Mouse (Mus musculus) small intestine, adult 2 months (tissue): ENCODE measurements around the gene Axin2. TPM values are rescaled to one million over a fixed set of nuclear protein-coding genes. Genes with fewer than 3 reads are reported as not detected.
"Not testable (repeated sequence)": the region's sequence is repeated elsewhere in the genome, so short reads cannot be mapped to it uniquely, and the experiment has no call there.

ENCODE experiments used
- H3K27ac ChIP-seq: fragments of 200-500 bp; 2 replicates; pipeline ENCODE4 v1.5.1; 2012; ENCODE audit warnings: low read depth, low read length, control low read depth, inconsistent platforms; ENCODE audit not compliant: insufficient read depth
- H3K27me3 ChIP-seq: fragments of 200-500 bp; 2 replicates; pipeline ENCODE4 v1.6.1; 2012; ENCODE audit warnings: mild to moderate bottlenecking, moderate library complexity, low read length, inconsistent platforms; ENCODE audit not compliant: control insufficient read depth, insufficient read depth
- H3K36me3 ChIP-seq: fragments of 200-500 bp; 2 replicates; pipeline ENCODE4 v1.6.1; 2012; ENCODE audit warnings: mild to moderate bottlenecking, low read length, control low read depth, inconsistent platforms; ENCODE audit not compliant: control insufficient read depth, insufficient read depth
- H3K4me1 ChIP-seq: fragments of 200-500 bp; 2 replicates; pipeline ENCODE4 v1.6.1; 2012; ENCODE audit warnings: low read length, inconsistent platforms, mixed read lengths; ENCODE audit not compliant: control insufficient read depth, insufficient read depth, insufficient read length
- H3K4me3 ChIP-seq: fragments of 200-500 bp; 2 replicates; pipeline ENCODE4 v1.5.1; 2012; ENCODE audit warnings: low read depth, mild to moderate bottlenecking, control low read depth, inconsistent platforms, low read length, moderate library complexity
- CTCF ChIP-seq: fragments of 200-500 bp; IDR thresholded peaks from 2 replicates; pipeline ENCODE4 v1.5.1; 2012; ENCODE audit warnings: low read depth, mild to moderate bottlenecking, control low read depth, inconsistent platforms, low read length, moderate library complexity, mixed read lengths; ENCODE audit not compliant: insufficient replicate concordance, insufficient read length; ENCODE audit errors: extremely low read depth
- POLR2A ChIP-seq: fragments of 200-500 bp; IDR thresholded peaks from 2 replicates; pipeline ENCODE4 v1.6.1; 2012; ENCODE audit warnings: low read depth, mild to moderate bottlenecking, control low read depth, inconsistent platforms, low read length, moderate library complexity
- WGBS: fragments of 180-500 bp; shearing (Covaris S2); methylation state at CpG from one replicate; pipeline ENCODE4 v1.1.7; 2018; 5-methylcytosine and 5-hydroxymethylcytosine counted together
- polyA plus RNA-seq: library from polyadenylated mRNA; depleted of rRNA; stranded (reverse); fragments of >200 nt; gene quantifications from 2 replicates; pipeline ENCODE4 v1.2.3, GENCODE M21; 2012; rRNA removed

Axin2 gene
- 12.0 and 48.5 TPM in 2 replicates for polyA plus RNA-seq

DNA sequence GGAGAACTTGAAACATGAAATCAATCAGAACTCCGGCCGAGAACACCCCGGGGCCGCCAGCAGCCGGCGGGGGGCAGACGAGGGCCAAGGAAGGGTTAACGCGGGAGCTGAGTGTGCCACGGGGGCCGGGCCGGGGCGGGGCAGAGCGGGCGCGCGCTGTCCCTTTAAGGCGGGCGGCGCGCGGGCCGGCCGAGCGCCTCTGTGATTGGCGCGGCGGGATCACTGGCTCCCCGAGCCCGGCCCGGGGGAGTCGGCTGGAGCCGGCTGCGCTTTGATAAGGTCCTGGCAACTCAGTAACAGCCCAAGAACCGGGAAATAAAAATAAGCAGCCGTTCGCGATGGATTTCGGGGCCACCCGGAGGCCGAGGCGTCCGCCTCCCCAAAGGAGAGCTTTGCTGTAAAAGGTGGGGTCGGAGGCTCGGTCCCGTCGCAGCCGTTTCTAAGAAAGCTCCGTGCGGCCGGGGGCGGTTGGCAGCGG is at the start of gene Axin2:
Axin2 (plus strand) TSS at position 192 of the 478 bp plus-strand sequence.
- Histone ChIP-seq H3K36me3 (peaks cover 8% of the 10 kb centered on the region; the same call in 1 of the 2 replicates), H3K4me1 (peaks cover 5% of the 10 kb centered on the region; the same call in 1 of the 2 replicates), H3K4me3 (peak within 1 kb of the TSS; percentile 76), H3K27ac (peak within 1 kb of the TSS; percentile 82), H3K27me3 (no peaks in the 10 kb centered on the region)
- under 1% methylated on average over 51 of the region's 53 CpGs for WGBS
- no peak for TF ChIP-seq CTCF

DNA sequence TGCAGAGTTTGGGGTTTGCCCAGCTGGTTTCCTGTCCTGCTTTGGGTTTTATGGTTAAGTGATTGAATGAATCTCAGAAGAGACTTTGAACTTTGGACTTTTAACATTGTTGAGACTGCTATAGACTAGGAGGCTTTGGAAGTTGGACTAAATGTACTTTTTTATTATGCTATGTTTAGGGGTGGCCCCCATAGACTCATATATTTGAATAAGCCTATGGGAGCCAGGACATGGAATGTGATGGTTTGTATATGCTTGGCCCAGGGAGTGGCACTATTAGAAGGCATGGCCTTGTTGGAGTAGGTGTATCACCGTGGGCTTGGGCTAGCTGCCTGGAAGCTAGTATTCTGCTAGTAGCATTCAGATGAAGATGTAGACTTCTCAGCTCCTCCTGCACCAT is 48.9 kb upstream of the Axin2 start:
- H3K27ac ChIP-seq, H3K27me3 ChIP-seq, H3K36me3 ChIP-seq, H3K4me3 ChIP-seq, H3K4me1 ChIP-seq: not testable (repeated sequence)
- 44% methylated on average over 1 of the region's 1 CpGs for WGBS

DNA sequence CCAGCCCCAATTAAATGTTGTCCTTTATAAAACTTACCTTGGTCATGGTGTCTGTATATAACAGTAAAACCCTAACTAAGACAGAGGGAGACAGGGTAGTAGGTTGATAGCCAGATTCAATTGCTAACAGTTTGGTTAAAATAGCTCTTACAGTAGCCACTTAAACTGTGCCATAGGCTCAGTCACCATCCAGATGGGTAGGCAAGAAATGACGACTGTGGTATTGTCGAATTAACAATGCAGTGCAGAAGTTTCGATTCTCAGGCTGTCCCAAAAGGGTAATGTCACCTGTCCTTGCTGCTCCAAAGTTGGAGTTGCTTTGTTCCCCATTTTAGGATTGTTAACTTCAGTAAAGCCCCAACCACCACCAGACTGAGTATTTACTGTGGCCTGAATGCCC is 48.4 kb upstream of the Axin2 start:
- Histone ChIP-seq H3K27ac (no peak overlapping the region), H3K27me3 (no peaks in the 10 kb centered on the region), H3K4me3 (no peak overlapping the region), H3K36me3 (no peaks in the 10 kb centered on the region), H3K4me1 (peaks cover 9% of the 10 kb centered on the region; the same call in 1 of the 2 replicates)
- WGBS: 90% methylated on average over 3 of the region's 3 CpGs
- no peak for TF ChIP-seq POLR2A
- no peak for TF ChIP-seq CTCF

DNA sequence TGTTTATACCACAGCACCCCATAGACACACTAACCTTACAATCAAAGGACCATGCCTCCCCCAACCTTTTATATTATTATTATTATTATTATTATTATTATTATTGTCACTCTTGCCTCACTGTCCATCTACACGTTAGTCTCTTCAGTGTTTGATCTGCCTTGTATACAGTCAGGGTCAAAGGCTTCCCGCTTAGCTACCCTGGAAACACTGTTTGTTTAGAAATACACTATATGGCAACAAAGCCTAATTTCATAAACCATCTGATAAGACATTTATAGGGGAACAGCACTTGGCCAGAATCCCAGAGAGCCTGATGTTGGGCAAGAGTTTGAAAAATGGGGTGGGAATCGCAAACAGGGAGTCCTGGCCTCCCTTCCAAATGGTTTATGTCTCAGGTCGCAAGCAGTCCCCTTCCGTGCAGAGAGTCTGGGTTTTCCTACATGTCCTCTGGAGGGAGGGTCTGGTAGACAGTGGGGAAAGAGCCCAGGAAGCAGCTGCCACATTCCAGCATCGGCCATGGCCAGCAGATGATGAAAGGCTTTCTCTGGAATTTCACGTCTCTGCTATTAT is 43.4 kb upstream of the Axin2 start:
- Histone ChIP-seq H3K4me3 (no peak overlapping the region), H3K27me3 (no peaks in the 10 kb centered on the region), H3K27ac (no peak overlapping the region), H3K36me3 (no peaks in the 10 kb centered on the region), H3K4me1 (peaks cover 12% of the 10 kb centered on the region; the same call in 1 of the 2 replicates)
- WGBS: 19% methylated on average over 7 of the region's 7 CpGs
- TF ChIP-seq CTCF (no peak), POLR2A (no peak)

DNA sequence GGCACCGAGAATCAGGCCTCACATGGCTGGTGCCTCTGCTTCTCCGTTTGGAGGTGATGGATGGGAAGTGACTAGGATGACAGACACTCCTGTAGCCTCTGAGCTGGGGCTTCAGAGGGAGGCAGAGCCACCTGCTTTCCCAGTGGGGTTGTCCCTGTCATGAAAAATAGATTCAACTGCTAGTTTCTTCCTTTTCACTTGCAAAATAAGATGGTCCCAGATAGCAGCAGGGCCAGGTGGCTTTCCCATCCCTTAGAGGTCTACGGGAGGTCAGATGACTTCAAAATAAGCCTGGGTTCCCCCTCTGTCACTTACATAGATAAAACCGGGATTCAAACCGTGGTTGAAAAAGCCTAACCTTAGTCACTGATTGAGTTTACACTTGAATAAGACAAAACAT is 42.6 kb upstream of the Axin2 start:
- Histone ChIP-seq H3K27ac (no peak overlapping the region), H3K36me3 (no peaks in the 10 kb centered on the region), H3K4me3 (no peak overlapping the region), H3K4me1 (peaks cover 12% of the 10 kb centered on the region; the same call in 1 of the 2 replicates), H3K27me3 (no peaks in the 10 kb centered on the region)
- WGBS: 84% methylated on average over 5 of the region's 5 CpGs
- TF ChIP-seq POLR2A: no peak
- no peak for TF ChIP-seq CTCF

DNA sequence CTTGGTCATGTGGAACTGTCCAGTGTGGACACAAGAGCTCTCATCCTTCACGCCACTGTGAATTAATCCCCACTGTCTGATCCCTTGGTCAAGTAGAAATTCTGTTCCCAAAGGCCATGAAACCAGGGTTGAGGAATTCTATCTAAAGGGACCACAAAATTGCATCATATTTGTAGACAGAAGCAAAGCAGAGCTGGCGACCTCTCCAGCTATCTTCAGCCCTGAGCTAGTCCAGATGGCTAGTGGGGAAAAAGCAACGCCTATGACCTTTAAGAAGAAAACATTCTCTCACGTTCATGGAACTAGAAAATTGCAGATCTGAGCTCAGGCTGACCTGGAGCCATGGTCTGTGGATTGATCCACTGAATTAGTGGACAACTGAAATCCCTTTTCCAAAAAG is 39.6 kb upstream of the Axin2 start:
- TF ChIP-seq CTCF (no peak), POLR2A (no peak)
- 83% methylated on average over 4 of the region's 4 CpGs for WGBS
- no peak overlapping the region for H3K4me3 ChIP-seq

DNA sequence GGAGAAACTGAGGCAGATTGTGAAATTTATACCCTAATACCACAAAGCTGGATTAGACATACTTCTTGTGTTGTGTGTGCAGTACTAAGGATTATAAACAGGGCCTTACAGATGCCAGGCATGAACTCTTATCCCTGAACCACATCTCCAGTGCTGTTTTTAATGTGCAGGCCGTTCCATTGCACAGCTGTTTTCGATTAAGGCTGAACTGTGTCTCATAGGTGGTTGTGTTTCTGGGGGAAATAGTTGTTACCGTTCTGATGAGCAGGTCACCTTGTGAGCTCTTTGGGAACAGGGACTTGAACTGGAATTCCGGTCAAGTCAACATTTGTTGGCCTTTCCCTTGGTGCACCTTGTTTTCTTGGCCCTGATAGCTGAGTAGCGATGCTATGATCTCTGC is 38.5 kb upstream of the Axin2 start:
- no peak overlapping the region for H3K27ac ChIP-seq
- H3K4me1 ChIP-seq: peaks cover 4% of the 10 kb centered on the region; the same call in 1 of the 2 replicates
- H3K36me3 ChIP-seq: no peaks in the 10 kb centered on the region
- H3K4me3 ChIP-seq: no peak overlapping the region
- no peaks in the 10 kb centered on the region for H3K27me3 ChIP-seq
- TF ChIP-seq POLR2A (no peak), CTCF (no peak)
- 92% methylated on average over 5 of the region's 5 CpGs for WGBS

More for the DNA sequence above, 39.6 kb upstream of the Axin2 start:
- H3K27ac ChIP-seq: no peak overlapping the region
- no peaks in the 10 kb centered on the region for H3K27me3 ChIP-seq
- no peaks in the 10 kb centered on the region for H3K36me3 ChIP-seq
- peaks cover 4% of the 10 kb centered on the region; the same call in 1 of the 2 replicates for H3K4me1 ChIP-seq

DNA sequence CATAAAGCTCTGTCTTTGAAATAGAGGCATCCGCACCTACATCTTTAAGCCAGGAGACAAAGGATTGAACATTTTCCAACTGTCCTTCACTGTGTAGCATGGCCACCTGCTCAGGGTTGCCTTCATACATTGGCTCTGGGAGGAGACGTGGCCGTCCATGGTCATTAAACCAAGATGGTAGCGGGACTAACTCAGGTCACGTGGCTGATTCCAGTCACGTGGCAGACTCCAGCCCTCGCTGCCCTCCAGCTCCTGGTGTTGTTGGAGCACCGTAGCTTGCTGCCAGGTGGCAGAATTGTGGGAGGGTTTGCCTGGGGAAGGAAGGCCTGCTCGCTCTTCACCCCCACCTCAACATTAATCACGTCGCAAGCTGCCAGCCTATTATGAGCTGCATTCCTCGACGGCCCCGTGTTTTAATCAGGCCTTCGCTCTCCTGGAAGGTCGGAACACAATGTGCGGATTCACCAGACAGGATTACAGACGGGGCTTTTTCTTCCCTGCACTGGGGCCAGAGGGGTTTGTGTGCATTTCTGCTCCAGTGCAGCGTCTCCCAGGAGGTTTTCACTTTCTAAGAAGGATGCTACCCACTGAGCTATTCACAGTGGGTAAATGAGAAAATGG is 34.8 kb upstream of the Axin2 start:
- no peaks in the 10 kb centered on the region for H3K27me3 ChIP-seq
- no peak for TF ChIP-seq POLR2A
- no peak for TF ChIP-seq CTCF
- H3K4me3 ChIP-seq: no peak overlapping the region
- H3K4me1 ChIP-seq: peaks cover 3% of the 10 kb centered on the region; the same call in 1 of the 2 replicates
- no peak overlapping the region for H3K27ac ChIP-seq
- H3K36me3 ChIP-seq: no peaks in the 10 kb centered on the region
- 87% methylated on average over 19 of the region's 19 CpGs for WGBS
